Mouse (Mus musculus) liver, embryonic 14.5 days (tissue): ENCODE measurements around the gene Npffr2. TPM values are rescaled to one million over a fixed set of nuclear protein-coding genes. Genes with fewer than 3 reads are reported as not detected.
A peak's percentile ranks its signal among the peaks of the same experiment; 100 is the strongest.
"Not testable (repeated sequence)": the region's sequence is repeated elsewhere in the genome, so short reads cannot be mapped to it uniquely, and the experiment has no call there.

ENCODE experiments used
- ATAC-seq: fragments of 200-750 bp; cut with Nextera tagmentation; 2 replicates; pipeline ENCODE4 v1.8.0; 2017; ENCODE audit warnings: moderate number of reproducible peaks, mild to moderate bottlenecking, moderate library complexity; ENCODE audit not compliant: insufficient read depth
- DNase-seq, 3 experiments: peaks; one replicate each; pipeline ENCODE4 v3.0.0-alpha.2; 2012 to 2013; ENCODE audit warnings: low read depth in 3 of 3, low spot score in 3 of 3
- H3K27ac ChIP-seq: fragments of 300-500 bp; sonication (generic); 2 replicates; pipeline ENCODE4 v1.5.1; 2014; ENCODE audit warnings: moderate library complexity, mild to moderate bottlenecking, control low read depth, inconsistent platforms
- H3K27me3 ChIP-seq: fragments of 300-500 bp; sonication (generic); 2 replicates; pipeline ENCODE4 v1.6.1; 2014; ENCODE audit warnings: mild to moderate bottlenecking, low read length, moderate library complexity; ENCODE audit not compliant: control insufficient read depth, insufficient read depth
- H3K36me3 ChIP-seq: fragments of 300-500 bp; sonication (generic); replicated peaks from 2 replicates; pipeline ENCODE4 v1.6.1; 2014; ENCODE audit warnings: low read depth; ENCODE audit not compliant: control insufficient read depth, insufficient read depth
- H3K4me1 ChIP-seq, 2 experiments: fragments of 200-500 bp in 1 of 2; fragments of 300-500 bp in 1 of 2; sonication (generic) in 1 of 2; replicated peaks; 2 replicates each; pipeline ENCODE4 v1.6.1; 2012 to 2014; ENCODE audit warnings: antibody characterized with exemption in 1 of 2, inconsistent platforms in 1 of 2, low read length in 1 of 2; ENCODE audit not compliant: control insufficient read depth in 2 of 2, insufficient read depth in 2 of 2
- H3K4me2 ChIP-seq: fragments of 300-500 bp; sonication (generic); 2 replicates; pipeline ENCODE4 v1.6.1; 2014; ENCODE audit warnings: low read depth, mild to moderate bottlenecking, control low read depth, moderate library complexity
- H3K4me3 ChIP-seq, 2 experiments: fragments of 200-500 bp in 1 of 2; fragments of 300-500 bp in 1 of 2; sonication (generic) in 1 of 2; 2 replicates each; pipeline ENCODE4 v1.5.1; 2012 to 2014; ENCODE audit warnings: low read depth in 2 of 2, low read length in 2 of 2, mild to moderate bottlenecking in 2 of 2, control low read depth in 1 of 2, inconsistent platforms in 1 of 2, moderate library complexity in 1 of 2; ENCODE audit not compliant: insufficient read depth in 1 of 2
- H3K9ac ChIP-seq: fragments of 300-500 bp; sonication (generic); replicated peaks from 2 replicates; pipeline ENCODE4 v1.6.1; 2014; ENCODE audit warnings: mild to moderate bottlenecking, control low read depth, moderate library complexity
- H3K9me3 ChIP-seq: fragments of 300-500 bp; sonication (generic); 2 replicates; pipeline ENCODE4 v1.6.1; 2016; ENCODE audit warnings: low read length, mixed read lengths; ENCODE audit not compliant: control insufficient read depth
- CTCF ChIP-seq: IDR thresholded peaks from 2 replicates; pipeline ENCODE4 v1.5.1; 2016; ENCODE audit warnings: antibody characterized with exemption, low read depth, control low read depth
- EP300 ChIP-seq: IDR thresholded peaks from 2 replicates; pipeline ENCODE4 v1.6.1; 2016; ENCODE audit warnings: antibody characterized with exemption, low read depth
- WGBS: fragments of 180-500 bp; shearing (Covaris S2); extraction: QIAGEN DNeasy Blood & Tissue Kit; methylation state at CpG from one replicate; pipeline ENCODE4 v1.1.7; 2014; ENCODE audit not compliant: insufficient replicate concordance; 5-methylcytosine and 5-hydroxymethylcytosine counted together
- polyA plus RNA-seq, 2 experiments: library from polyadenylated mRNA; depleted of rRNA in 1 of 2; stranded (reverse) in 1 of 2; unstranded in 1 of 2; fragments of >200 nt; fragmentation: Nextera tagmentation in 1 of 2; extraction: Ambion mirVana in 1 of 2; gene quantifications; 2 replicates each; pipeline versions ENCODE4 v1.2.1 to v1.2.3; 2012 to 2014

The Npffr2 gene
- polyA plus RNA-seq, 2 experiments, result not detected

GRCm38 (mm10) chr5:89528951-89529350 is 1.7 kb downstream of the Npffr2 start:
- WGBS, result 30% methylated on average over 4 of the region's 4 CpGs
- H3K9me3 ChIP-seq, result no peaks in the 10 kb centered on the region
- H3K27ac ChIP-seq, result no peak overlapping the region
- DNase-seq (no peak), ATAC-seq (no peak)
- no peaks in the 10 kb centered on the region for H3K36me3 ChIP-seq
- no peak overlapping the region for H3K4me3 ChIP-seq
- H3K9ac ChIP-seq, result no peak overlapping the region
- TF ChIP-seq EP300 (no peak), CTCF (no peak)
- no peak overlapping the region for H3K4me2 ChIP-seq
- no peaks in the 10 kb centered on the region for H3K27me3 ChIP-seq
- no peaks in the 10 kb centered on the region for H3K4me1 ChIP-seq

GRCm38 (mm10) chr5:89529391-89529790 is 2.2 kb downstream of the Npffr2 start:
- no peaks in the 10 kb centered on the region for H3K27me3 ChIP-seq
- ATAC-seq (no peak), DNase-seq (no peak)
- no peaks in the 10 kb centered on the region for H3K9me3 ChIP-seq
- no peak overlapping the region for H3K4me3 ChIP-seq
- no peak overlapping the region for H3K27ac ChIP-seq
- H3K36me3 ChIP-seq, result no peaks in the 10 kb centered on the region
- TF ChIP-seq CTCF (no peak), EP300 (no peak)
- H3K4me1 ChIP-seq, result no peaks in the 10 kb centered on the region
- no peak overlapping the region for H3K4me2 ChIP-seq
- no peak overlapping the region for H3K9ac ChIP-seq
- 53% methylated on average over 2 of the region's 2 CpGs for WGBS

DNA sequence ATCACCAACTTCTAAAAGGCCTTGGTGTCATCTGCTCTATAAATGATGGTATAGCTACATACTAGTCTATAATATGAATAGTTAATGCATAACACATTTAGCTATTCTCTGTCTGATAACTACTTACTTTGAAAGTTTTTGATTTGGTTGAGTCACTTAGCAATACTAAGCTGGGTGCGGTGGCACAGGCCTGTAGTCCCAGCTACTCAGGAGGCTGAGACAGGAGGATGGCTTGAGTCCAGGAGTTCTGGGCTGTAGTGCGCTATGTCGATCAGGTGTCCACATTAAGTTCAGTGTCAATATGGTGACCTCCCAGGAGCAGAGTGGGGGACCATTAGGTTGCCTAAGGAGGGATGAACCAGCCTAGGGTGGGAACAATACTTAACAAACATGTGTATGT is 8.8 kb downstream of the Npffr2 start:
- H3K4me3 ChIP-seq, result no peak overlapping the region
- no peaks in the 10 kb centered on the region for H3K27me3 ChIP-seq
- H3K4me1 ChIP-seq, result no peaks in the 10 kb centered on the region
- 74% methylated on average over 3 of the region's 3 CpGs for WGBS
- no peak overlapping the region for H3K4me2 ChIP-seq
- no peaks in the 10 kb centered on the region for H3K9me3 ChIP-seq
- H3K36me3 ChIP-seq, result no peaks in the 10 kb centered on the region
- no peak overlapping the region for H3K27ac ChIP-seq
- H3K9ac ChIP-seq, result no peak overlapping the region
- no peak for ATAC-seq
- no peak for DNase-seq
- TF ChIP-seq EP300 (no peak), CTCF (no peak)

GRCm38 (mm10) chr5:89542472-89542871 is 15.2 kb downstream of the Npffr2 start:
- ATAC-seq, result no peak
- no peaks in the 10 kb centered on the region for H3K27me3 ChIP-seq
- H3K4me3 ChIP-seq, result no peak overlapping the region
- H3K36me3 ChIP-seq, result no peaks in the 10 kb centered on the region
- H3K9ac ChIP-seq, result no peak overlapping the region
- H3K27ac ChIP-seq, result no peak overlapping the region
- no peak for DNase-seq
- 60% methylated on average over 3 of the region's 3 CpGs for WGBS
- TF ChIP-seq CTCF, result no peak
- no peak for TF ChIP-seq EP300
- H3K4me2 ChIP-seq, result no peak overlapping the region
- H3K4me1 ChIP-seq, result no peaks in the 10 kb centered on the region
- H3K9me3 ChIP-seq, result no peaks in the 10 kb centered on the region

DNA sequence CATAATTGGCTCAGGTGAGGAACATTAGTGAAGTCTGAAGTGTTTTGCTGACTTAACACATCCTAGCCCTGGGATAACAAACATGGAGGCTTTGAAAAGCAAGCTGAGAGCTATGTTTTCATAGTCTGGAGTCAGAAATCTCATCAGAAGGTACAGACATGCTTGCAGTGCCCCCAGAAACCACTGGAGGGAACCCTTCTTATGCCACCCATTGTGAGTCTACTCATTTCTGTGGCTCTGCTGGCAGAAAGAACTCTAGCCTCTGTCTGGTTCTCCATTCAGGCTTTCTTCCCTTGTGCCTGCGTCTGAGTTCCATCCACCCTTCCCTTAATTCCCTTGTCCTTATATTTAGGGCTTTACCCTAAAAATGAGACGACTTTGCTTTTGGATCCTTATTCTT is 16.2 kb downstream of the Npffr2 start:
- H3K4me2 ChIP-seq, result no peak overlapping the region
- H3K9me3 ChIP-seq, result no peaks in the 10 kb centered on the region
- no peaks in the 10 kb centered on the region for H3K4me1 ChIP-seq
- no peak overlapping the region for H3K9ac ChIP-seq
- DNase-seq (no peak), ATAC-seq (no peak)
- TF ChIP-seq EP300 (no peak), CTCF (peak; percentile 49)
- no peaks in the 10 kb centered on the region for H3K36me3 ChIP-seq
- H3K27me3 ChIP-seq, result no peaks in the 10 kb centered on the region
- no peak overlapping the region for H3K4me3 ChIP-seq
- no peak overlapping the region for H3K27ac ChIP-seq
- 30% methylated on average over 2 of the region's 2 CpGs for WGBS

DNA sequence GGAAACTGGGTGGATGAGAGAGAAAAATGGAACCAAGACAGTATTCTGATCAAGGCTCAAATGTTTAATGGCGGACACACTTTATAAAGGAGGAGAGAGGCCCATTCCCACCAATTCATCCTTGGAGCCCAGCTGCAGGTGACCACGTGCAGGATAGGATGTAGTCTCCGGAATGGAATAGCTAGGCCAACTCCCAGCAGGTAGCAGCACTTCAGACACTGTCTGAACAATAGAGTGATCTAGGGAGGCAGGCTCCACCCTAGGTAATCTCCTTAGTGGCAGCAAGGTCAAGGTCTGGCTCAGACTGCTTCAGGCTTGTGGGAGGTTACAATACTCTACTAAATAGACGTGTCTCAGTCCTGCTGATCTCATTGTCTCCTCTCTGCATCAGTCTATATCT is 31.9 kb downstream of the Npffr2 start:
- not testable (repeated sequence) for H3K4me3 ChIP-seq, ATAC-seq, DNase-seq, H3K9ac ChIP-seq, H3K9me3 ChIP-seq, H3K27me3 ChIP-seq, H3K36me3 ChIP-seq, H3K27ac ChIP-seq, H3K4me1 ChIP-seq, H3K4me2 ChIP-seq
- WGBS, result 32% methylated on average over 4 of the region's 4 CpGs
